Mouse (Mus musculus) forebrain, embryonic 10.5 days (tissue): ENCODE data around the gene Ndufa13. TPM values are rescaled to one million over a fixed set of nuclear protein-coding genes. Genes with fewer than 3 reads are reported as not detected.
"Not testable (repeated sequence)": the region's sequence is repeated elsewhere in the genome, so short reads cannot be mapped to it uniquely, and the experiment has no call there.

Experiments
- DNase-seq: peaks from one replicate; pipeline ENCODE4 v3.0.0-alpha.2; 2017; ENCODE audit warnings: low spot score; ENCODE audit errors: extremely low spot score
- H3K27ac ChIP-seq: fragments of 300-500 bp; sonication (generic); 2 replicates; pipeline ENCODE4 v1.5.1; 2016; ENCODE audit warnings: mild to moderate bottlenecking
- H3K27me3 ChIP-seq: fragments of 300-500 bp; sonication (generic); 2 replicates; pipeline ENCODE4 v1.6.1; 2016; ENCODE audit warnings: mild to moderate bottlenecking; ENCODE audit not compliant: poor library complexity, severe bottlenecking
- H3K36me3 ChIP-seq: fragments of 300-500 bp; sonication (generic); replicated peaks from 2 replicates; pipeline ENCODE4 v1.6.1; 2016; ENCODE audit warnings: mild to moderate bottlenecking, moderate library complexity
- H3K4me1 ChIP-seq: fragments of 300-500 bp; sonication (generic); 2 replicates; pipeline ENCODE4 v1.6.1; 2016
- H3K4me3 ChIP-seq: fragments of 300-500 bp; sonication (generic); 2 replicates; pipeline ENCODE4 v1.5.1; 2016; ENCODE audit warnings: mild to moderate bottlenecking, moderate library complexity
- H3K9me3 ChIP-seq: fragments of 300-500 bp; sonication (generic); 2 replicates; pipeline ENCODE4 v1.6.1; 2016; ENCODE audit warnings: mild to moderate bottlenecking, moderate library complexity
- WGBS: fragments of 180-500 bp; shearing (Covaris S2); methylation state at CpG from one replicate; pipeline ENCODE4 v1.1.7; 2016; 5-methylcytosine and 5-hydroxymethylcytosine counted together
- polyA plus RNA-seq: library from polyadenylated mRNA; unstranded; fragments of >200 nt; fragmentation: Nextera tagmentation; extraction: Ambion mirVana; gene quantifications from 2 replicates; pipeline ENCODE4 v1.2.1, GENCODE M21; 2016

Gene Ndufa13
- polyA plus RNA-seq, result 165 and 170 TPM in 2 replicates

GRCm38 (mm10) chr8:69902163-69903062, at the start of gene Ndufa13, which contains the start of the genes Tssk6 and Yjefn3:
Ndufa13 (minus strand) TSS chr8:69902558.
Tssk6 (plus strand) TSS chr8:69902184.
Yjefn3 (minus strand) TSS chr8:69902712.
- Histone ChIP-seq H3K27ac (peak within 1 kb of the TSS; percentile 97), H3K36me3 (peaks cover 31% of the 10 kb centered on the region), H3K4me3 (peak within 1 kb of the TSS; percentile 81), H3K9me3 (no peaks in the 10 kb centered on the region), H3K27me3 (no peaks in the 10 kb centered on the region), H3K4me1 (peaks cover 65% of the 10 kb centered on the region)
- no peak for DNase-seq
- 6% methylated on average over 89 of the region's 89 CpGs for whole genome bisulfite sequencing

- H3K27ac ChIP-seq, result no peak overlapping the region
- H3K9me3 ChIP-seq, result no peaks in the 10 kb centered on the region
- H3K4me1 ChIP-seq, result peaks cover 7% of the 10 kb centered on the region; the same call in 1 of the 2 replicates
- no peak for DNase-seq
- H3K4me3 ChIP-seq, result no peak overlapping the region
- WGBS, result 96% methylated on average over 2 of the region's 2 CpGs
- no peaks in the 10 kb centered on the region for H3K27me3 ChIP-seq
- peaks cover 55% of the 10 kb centered on the region for H3K36me3 ChIP-seq
Measured at GRCm38 (mm10) chr8:69950300-69950699, 47.9 kb upstream of the Ndufa13 start.

GRCm38 (mm10) chr8:69942495-69942894, 40.1 kb upstream of the Ndufa13 start:
- 84% methylated on average over 3 of the region's 3 CpGs for WGBS
- H3K4me3 ChIP-seq, H3K9me3 ChIP-seq, DNase-seq, H3K27ac ChIP-seq, H3K27me3 ChIP-seq: not testable (repeated sequence)
- Histone ChIP-seq H3K36me3 (peaks cover 69% of the 10 kb centered on the region), H3K4me1 (peaks cover 32% of the 10 kb centered on the region)

- Histone ChIP-seq H3K4me3 (no peak overlapping the region), H3K9me3 (no peaks in the 10 kb centered on the region), H3K27me3 (no peaks in the 10 kb centered on the region), H3K4me1 (peaks cover 48% of the 10 kb centered on the region), H3K27ac (peak overlapping the region; percentile 22), H3K36me3 (peaks cover 64% of the 10 kb centered on the region)
- DNase-seq, result no peak
- WGBS, result 90% methylated on average over 2 of the region's 2 CpGs
Measured at GRCm38 (mm10) chr8:69940386-69940785, 38.0 kb upstream of the Ndufa13 start.

GRCm38 (mm10) chr8:69939633-69940032, 37.3 kb upstream of the Ndufa13 start:
- Histone ChIP-seq H3K4me3 (no peak overlapping the region), H3K4me1 (peaks cover 48% of the 10 kb centered on the region), H3K36me3 (peaks cover 70% of the 10 kb centered on the region), H3K27ac (peak overlapping the region; percentile 22; the same call in 1 of the 2 replicates), H3K9me3 (no peaks in the 10 kb centered on the region), H3K27me3 (no peaks in the 10 kb centered on the region)
- peak; percentile 24 for DNase-seq
- 49% methylated on average over 3 of the region's 3 CpGs for WGBS

- Histone ChIP-seq H3K4me3 (no peak overlapping the region), H3K9me3 (no peaks in the 10 kb centered on the region), H3K36me3 (peaks cover 75% of the 10 kb centered on the region), H3K27ac (no peak overlapping the region), H3K27me3 (no peaks in the 10 kb centered on the region), H3K4me1 (peaks cover 44% of the 10 kb centered on the region)
- WGBS, result 87% methylated on average over 6 of the region's 6 CpGs
- DNase-seq, result no peak
Measured at GRCm38 (mm10) chr8:69938245-69938982, 36.1 kb upstream of the Ndufa13 start.

GRCm38 (mm10) chr8:69937466-69937865, 35.1 kb upstream of the Ndufa13 start:
- WGBS, result 91% methylated on average over 3 of the region's 3 CpGs
- Histone ChIP-seq H3K36me3 (peaks cover 78% of the 10 kb centered on the region), H3K4me1 (peaks cover 43% of the 10 kb centered on the region), H3K9me3 (no peaks in the 10 kb centered on the region), H3K4me3 (no peak overlapping the region), H3K27ac (0 out of 2 replicates have a peak overlapping the region, but pooled peaks have one; percentile 77), H3K27me3 (no peaks in the 10 kb centered on the region)
- DNase-seq, result no peak

GRCm38 (mm10) chr8:69936050-69936794, 33.9 kb upstream of the Ndufa13 start:
- DNase-seq, result peak; percentile 32
- Histone ChIP-seq H3K27me3 (no peaks in the 10 kb centered on the region), H3K4me1 (peaks cover 43% of the 10 kb centered on the region), H3K4me3 (no peak overlapping the region), H3K9me3 (no peaks in the 10 kb centered on the region), H3K36me3 (peaks cover 82% of the 10 kb centered on the region), H3K27ac (peak overlapping the region; percentile 77)
- WGBS, result 78% methylated on average over 7 of the region's 7 CpGs

- Histone ChIP-seq H3K27me3 (no peaks in the 10 kb centered on the region), H3K27ac (0 out of 2 replicates have a peak overlapping the region, but pooled peaks have one; percentile 77), H3K4me1 (peaks cover 41% of the 10 kb centered on the region), H3K9me3 (no peaks in the 10 kb centered on the region), H3K36me3 (peaks cover 86% of the 10 kb centered on the region), H3K4me3 (no peak overlapping the region)
- DNase-seq, result no peak
- WGBS, result 90% methylated on average over 3 of the region's 3 CpGs
Measured at GRCm38 (mm10) chr8:69935431-69935830, 33.1 kb upstream of the Ndufa13 start.

GRCm38 (mm10) chr8:69934582-69934981, 32.2 kb upstream of the Ndufa13 start:
- Histone ChIP-seq H3K4me3 (no peak overlapping the region), H3K4me1 (peaks cover 33% of the 10 kb centered on the region), H3K9me3 (no peaks in the 10 kb centered on the region), H3K36me3 (peaks cover 84% of the 10 kb centered on the region), H3K27me3 (no peaks in the 10 kb centered on the region), H3K27ac (no peak overlapping the region)
- WGBS, result 92% methylated on average over 5 of the region's 5 CpGs
- DNase-seq, result no peak

- Histone ChIP-seq H3K4me3 (no peak overlapping the region), H3K9me3 (no peaks in the 10 kb centered on the region), H3K27ac (no peak overlapping the region), H3K4me1 (peaks cover 27% of the 10 kb centered on the region), H3K36me3 (peaks cover 85% of the 10 kb centered on the region), H3K27me3 (no peaks in the 10 kb centered on the region)
- WGBS, result 88% methylated on average over 2 of the region's 2 CpGs
- no peak for DNase-seq
Measured at GRCm38 (mm10) chr8:69933811-69934210, 31.5 kb upstream of the Ndufa13 start.

- Histone ChIP-seq H3K27ac (no peak overlapping the region), H3K36me3 (peaks cover 83% of the 10 kb centered on the region), H3K4me1 (peaks cover 3% of the 10 kb centered on the region), H3K4me3 (no peak overlapping the region), H3K9me3 (no peaks in the 10 kb centered on the region), H3K27me3 (no peaks in the 10 kb centered on the region)
- DNase-seq, result no peak
Measured at GRCm38 (mm10) chr8:69926901-69927300, 24.5 kb upstream of the Ndufa13 start.
